Mouse (Mus musculus) heart, adult 2 months (tissue): ENCODE results near the gene Ptma. TPM values are rescaled to one million over a fixed set of nuclear protein-coding genes. Genes with fewer than 3 reads are reported as not detected.
"Not testable (repeated sequence)": the region's sequence is repeated elsewhere in the genome, so short reads cannot be mapped to it uniquely, and the experiment has no call there.

Source experiments
- DNase-seq, 2 experiments: peaks; one replicate each; pipeline ENCODE4 v3.0.0; 2021
- H3K27ac ChIP-seq: fragments of 200-600 bp; 2 replicates; pipeline ENCODE4 v1.8.1; 2022
- H3K27me3 ChIP-seq: fragments of 200-500 bp; 2 replicates; pipeline ENCODE4 v1.6.1; 2012; ENCODE audit warnings: mild to moderate bottlenecking, low read length, inconsistent platforms, mixed read lengths; ENCODE audit not compliant: control insufficient read depth, insufficient read depth
- H3K36me3 ChIP-seq: fragments of 200-500 bp; 2 replicates; pipeline ENCODE4 v1.6.1; 2012; ENCODE audit warnings: low read length, inconsistent platforms; ENCODE audit not compliant: control insufficient read depth, insufficient read depth
- H3K4me1 ChIP-seq: fragments of 200-500 bp; 2 replicates; pipeline ENCODE4 v1.6.1; 2011; ENCODE audit warnings: low read length; ENCODE audit not compliant: control insufficient read depth, insufficient read depth
- H3K4me3 ChIP-seq: fragments of 200-600 bp; 2 replicates; pipeline ENCODE4 v1.8.1; 2022
- H3K79me2 ChIP-seq: fragments of 200-500 bp; replicated peaks from 2 replicates; pipeline ENCODE4 v1.6.1; 2012; ENCODE audit warnings: mild to moderate bottlenecking, inconsistent platforms, low read length, moderate library complexity, mixed read lengths; ENCODE audit not compliant: control insufficient read depth, insufficient read depth
- H3K9ac ChIP-seq: fragments of 200-500 bp; 2 replicates; pipeline ENCODE4 v1.6.1; 2012; ENCODE audit warnings: low read depth, mild to moderate bottlenecking, control low read depth, inconsistent platforms, low read length, mixed read lengths
- CTCF ChIP-seq: fragments of 200-600 bp; IDR thresholded peaks from 2 replicates; pipeline ENCODE4 v1.8.1; 2022; ENCODE audit warnings: antibody characterized with exemption, mild to moderate bottlenecking, moderate library complexity
- EP300 ChIP-seq: fragments of 200-500 bp; IDR thresholded peaks from 2 replicates; pipeline ENCODE4 v1.6.1; 2011; ENCODE audit warnings: low read depth, low read length, control low read depth; ENCODE audit not compliant: insufficient read depth
- POLR2A ChIP-seq: fragments of 200-500 bp; IDR thresholded peaks from 2 replicates; pipeline ENCODE4 v1.6.1; 2011; ENCODE audit warnings: mild to moderate bottlenecking, low read depth, low read length, control low read depth; ENCODE audit not compliant: insufficient read depth
- WGBS: fragments of 180-500 bp; shearing (Covaris S2); methylation state at CpG from one replicate; pipeline ENCODE4 v1.1.7; 2018; 5-methylcytosine and 5-hydroxymethylcytosine counted together
- intact Hi-C: fragments of 180-260 bp; cut with DNase I; formaldehyde crosslinking; loops from one replicate; pipeline ENCODE4 v1.15.1; 2025
- polyA plus RNA-seq: library from polyadenylated mRNA; depleted of rRNA; stranded (reverse); fragments of >200 nt; gene quantifications from 2 replicates; pipeline ENCODE4 v1.2.3, GENCODE M21; 2012
- total RNA-seq, 2 experiments: library from RNA; stranded (reverse); gene quantifications; 2 replicates each; pipeline ENCODE4 v1.2.3; 2021

Ptma gene
- total and polyA plus RNA-seq, 3 experiments: 177 to 227 (median 200) TPM

GRCm38 (mm10) chr1:86509410-86509809 lies 17.1 kb upstream of the Ptma start:
- Histone ChIP-seq H3K27me3 (no peaks in the 10 kb centered on the region), H3K27ac (no peak overlapping the region), H3K79me2 (no peaks in the 10 kb centered on the region), H3K9ac (no peak overlapping the region), H3K36me3 (no peaks in the 10 kb centered on the region), H3K4me3 (no peak overlapping the region), H3K4me1 (peaks cover 11% of the 10 kb centered on the region)
- 23% methylated on average over 7 of the region's 7 CpGs for WGBS
- intact Hi-C loops: loop anchor here (5.0 kb wide), 1 partner anchor 147 kb away; no protein-coding TSS in a partner anchor
- peak; percentile 91 for TF ChIP-seq CTCF
- no peak for TF ChIP-seq POLR2A
- peak; percentile 65; the same call in 1 of the 2 replicates for TF ChIP-seq EP300
- peak; percentile 88 to 89 for DNase-seq

GRCm38 (mm10) chr1:86510266-86510665 lies 16.3 kb upstream of the Ptma start:
- Histone ChIP-seq H3K27ac (no peak overlapping the region), H3K36me3 (no peaks in the 10 kb centered on the region), H3K79me2 (no peaks in the 10 kb centered on the region), H3K4me1 (peaks cover 6% of the 10 kb centered on the region), H3K9ac (no peak overlapping the region), H3K27me3 (no peaks in the 10 kb centered on the region), H3K4me3 (no peak overlapping the region)
- no peak for DNase-seq
- WGBS: 96% methylated on average over 1 of the region's 1 CpGs
- TF ChIP-seq POLR2A (no peak), EP300 (no peak), CTCF (no peak)
- intact Hi-C loops: no loop called here

DNA sequence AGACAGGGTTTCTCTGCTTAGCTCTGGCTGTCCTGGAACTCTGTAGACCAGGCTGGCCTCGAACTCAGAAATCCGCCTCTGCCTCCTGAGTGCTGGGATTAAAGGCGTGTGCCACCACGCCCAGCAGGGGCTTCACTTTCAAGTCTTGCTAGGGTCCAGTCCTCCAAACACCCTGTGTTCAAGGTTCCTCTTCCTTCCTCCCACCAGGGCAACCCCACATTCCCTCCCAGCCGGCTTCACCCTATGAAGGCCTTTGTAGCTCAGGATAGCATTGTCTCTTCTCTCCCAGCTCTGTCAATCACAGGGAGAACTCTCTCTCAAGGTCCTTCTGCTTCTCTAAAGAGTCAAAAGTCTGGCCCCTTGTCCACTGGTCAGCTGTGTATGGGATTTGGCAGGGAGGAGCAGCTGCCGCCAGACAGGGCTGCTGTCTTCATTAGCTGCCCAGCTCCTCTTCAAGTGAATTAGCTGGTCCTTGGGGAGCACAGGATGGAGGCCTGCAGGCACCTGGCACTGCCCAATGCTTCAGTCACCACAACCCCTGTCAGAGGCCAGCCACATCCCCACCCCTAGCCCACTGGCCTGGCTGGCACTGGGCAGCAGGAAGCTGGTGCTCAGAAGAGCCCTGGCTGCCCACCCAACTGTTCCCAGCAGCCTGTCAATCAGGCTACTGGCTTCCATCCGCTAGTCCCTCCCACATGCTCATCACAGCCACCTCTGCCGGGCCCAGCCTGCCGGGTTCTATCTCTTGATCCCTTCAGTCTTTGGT lies 15.7 kb upstream of the Ptma start:
- no peak for DNase-seq
- intact Hi-C loops: no loop called here
- Histone ChIP-seq H3K4me3 (no peak overlapping the region), H3K4me1 (peaks cover 3% of the 10 kb centered on the region), H3K27me3 (no peaks in the 10 kb centered on the region), H3K27ac (no peak overlapping the region), H3K36me3 (no peaks in the 10 kb centered on the region), H3K79me2 (no peaks in the 10 kb centered on the region), H3K9ac (no peak overlapping the region)
- 79% methylated on average over 9 of the region's 9 CpGs for WGBS
- TF ChIP-seq EP300 (no peak), POLR2A (no peak), CTCF (no peak)

- H3K79me2 ChIP-seq: no peaks in the 10 kb centered on the region
- TF ChIP-seq CTCF (no peak), EP300 (no peak), POLR2A (no peak)
- H3K4me1 ChIP-seq: peaks cover 3% of the 10 kb centered on the region
- H3K27ac ChIP-seq: no peak overlapping the region
- H3K9ac ChIP-seq: no peak overlapping the region
- DNase-seq: no peak
- intact Hi-C loops: no loop called here
- 71% methylated on average over 4 of the region's 4 CpGs for WGBS
- no peaks in the 10 kb centered on the region for H3K36me3 ChIP-seq
- H3K27me3 ChIP-seq: no peaks in the 10 kb centered on the region
- H3K4me3 ChIP-seq: no peak overlapping the region
Measured at GRCm38 (mm10) chr1:86512154-86512720, 14.3 kb upstream of the Ptma start.

- intact Hi-C loops, DNase-seq, H3K4me1 ChIP-seq, H3K36me3 ChIP-seq, H3K27me3 ChIP-seq, H3K4me3 ChIP-seq, H3K79me2 ChIP-seq, H3K9ac ChIP-seq, H3K27ac ChIP-seq: not testable (repeated sequence)
- WGBS: 68% methylated on average over 1 of the region's 1 CpGs
Measured at GRCm38 (mm10) chr1:86513031-86513430, 13.5 kb upstream of the Ptma start.

DNA sequence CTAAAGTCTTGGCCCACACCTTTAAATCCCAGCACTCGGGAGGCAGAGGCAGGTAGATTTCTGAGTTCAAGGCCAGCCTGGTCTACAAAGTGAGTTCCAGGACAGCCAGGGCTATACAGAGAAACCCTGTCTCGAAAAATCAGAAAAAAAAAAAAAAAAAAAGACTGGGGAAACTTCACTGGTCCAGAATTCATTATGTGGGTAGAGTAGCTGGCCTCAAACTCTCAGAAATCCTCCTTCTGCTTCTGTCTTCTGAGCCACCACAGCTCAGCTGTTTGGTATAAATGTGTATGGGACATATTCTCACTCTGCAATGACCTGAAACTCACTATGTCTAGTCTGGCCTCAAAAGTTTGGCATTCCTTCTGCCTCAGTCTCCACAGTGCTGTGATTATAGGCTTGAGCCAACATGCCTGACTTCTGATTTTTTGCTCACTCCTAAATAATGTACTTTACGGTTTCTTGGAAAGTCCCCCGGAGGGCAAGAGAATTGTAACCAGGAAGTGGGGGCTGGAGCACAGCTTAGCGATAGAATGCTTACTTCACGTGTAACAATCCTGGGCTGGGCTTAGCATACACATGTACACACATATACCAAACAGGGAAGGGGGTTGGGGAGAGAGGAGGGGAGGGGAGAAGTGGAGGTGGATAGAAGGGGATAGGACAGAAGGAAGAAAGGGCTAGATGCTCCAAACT lies 10.7 kb upstream of the Ptma start:
- Histone ChIP-seq H3K36me3 (no peaks in the 10 kb centered on the region), H3K79me2 (no peaks in the 10 kb centered on the region), H3K9ac (no peak overlapping the region), H3K4me3 (no peak overlapping the region), H3K27ac (no peak overlapping the region), H3K4me1 (no peaks in the 10 kb centered on the region), H3K27me3 (no peaks in the 10 kb centered on the region)
- intact Hi-C loops: no loop called here
- TF ChIP-seq CTCF (no peak), EP300 (no peak), POLR2A (no peak)
- DNase-seq: no peak
- WGBS: 50% methylated on average over 6 of the region's 6 CpGs
